Mouse (Mus musculus) retina, postnatal 7 days (tissue): ENCODE results near the gene A730071L15Rik.

Source experiments
- DNase-seq: peaks from one replicate; pipeline ENCODE4 v3.0.0-alpha.2; 2012; ENCODE audit warnings: low read depth, low spot score

Gene A730071L15Rik

DNA sequence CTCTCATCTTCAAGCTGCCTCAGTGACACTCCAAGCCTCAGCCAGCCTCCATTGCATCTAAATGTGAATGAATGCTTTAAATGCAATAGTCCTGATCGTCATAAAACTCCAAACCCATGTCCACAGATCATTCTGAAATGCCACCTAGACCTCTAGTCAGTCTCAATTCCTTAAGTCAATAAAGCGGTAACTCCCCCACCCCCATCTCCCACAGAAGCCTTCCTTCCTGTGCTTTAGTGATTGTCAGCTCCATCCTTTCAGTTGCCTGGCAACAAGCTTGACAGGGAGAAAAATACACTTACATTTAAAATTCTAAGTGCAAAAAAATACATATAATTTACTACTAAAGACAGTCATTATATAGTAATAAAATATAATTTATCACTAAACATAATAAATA is 16.6 kb upstream of the A730071L15Rik start:
- no peak for DNase-seq

DNA sequence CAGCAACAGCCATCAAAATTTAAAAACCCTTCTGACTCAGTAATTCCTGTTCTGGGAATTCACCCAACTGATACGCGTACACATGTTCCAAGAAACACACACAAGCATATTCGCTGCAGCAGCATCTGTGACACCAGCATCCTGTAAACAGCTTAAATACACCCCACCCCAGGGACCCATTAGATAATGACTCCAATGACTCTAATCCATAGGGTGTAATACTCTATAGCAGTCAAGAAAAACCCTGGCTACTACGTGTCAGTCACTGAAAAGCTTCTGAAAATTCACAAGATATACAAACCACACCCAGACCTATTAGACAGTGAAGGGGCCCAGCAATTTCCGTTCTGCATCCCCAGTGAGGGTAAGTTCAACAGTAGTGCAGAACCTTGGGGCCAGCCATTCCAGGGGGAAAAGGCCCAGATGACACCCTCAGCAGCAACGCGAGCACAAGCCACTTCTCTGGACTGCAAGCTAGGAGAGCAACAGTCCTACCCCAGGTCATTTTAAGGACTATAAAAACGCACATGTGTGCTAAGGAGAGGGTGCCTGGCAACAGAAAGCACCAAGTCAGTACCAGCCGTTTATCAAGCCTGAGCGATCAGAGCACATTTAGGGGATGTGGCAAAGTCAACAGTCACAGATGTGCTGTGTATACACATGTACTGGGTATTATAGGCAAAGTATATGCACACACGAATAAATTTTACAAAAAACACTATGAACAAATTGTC is 15.5 kb upstream of the A730071L15Rik start:
- DNase-seq, result no peak

GRCm38 (mm10) chr11:6187399-6187798 is 12.4 kb upstream of the A730071L15Rik start:
- DNase-seq, result no peak

GRCm38 (mm10) chr11:6187878-6188277 is 12.0 kb upstream of the A730071L15Rik start:
- peak; percentile 88 for DNase-seq

DNA sequence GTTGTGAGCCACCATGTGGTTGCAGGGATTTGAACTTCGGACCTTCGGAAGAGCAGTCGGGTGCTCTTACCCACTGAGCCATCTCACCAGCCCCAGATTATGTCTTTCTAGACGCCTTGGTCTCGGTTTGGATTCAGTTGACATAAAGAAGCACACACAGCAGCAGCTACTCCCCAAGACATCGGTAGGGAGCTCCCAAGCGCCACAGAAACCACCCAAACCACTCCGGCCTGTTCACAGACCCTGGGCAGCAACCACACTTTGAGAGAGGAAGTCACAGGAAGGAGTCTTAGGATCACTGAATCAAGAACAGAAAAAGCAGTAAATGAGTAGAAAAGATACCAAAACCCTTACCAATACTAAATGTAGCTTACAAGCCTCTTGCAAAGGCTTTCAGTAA is 3.0 kb upstream of the A730071L15Rik start:
- no peak for DNase-seq

- DNase-seq, result no peak
These were observed 1.4 kb upstream of the A730071L15Rik start for GRCm38 (mm10) chr11:6198449-6198848.

DNA sequence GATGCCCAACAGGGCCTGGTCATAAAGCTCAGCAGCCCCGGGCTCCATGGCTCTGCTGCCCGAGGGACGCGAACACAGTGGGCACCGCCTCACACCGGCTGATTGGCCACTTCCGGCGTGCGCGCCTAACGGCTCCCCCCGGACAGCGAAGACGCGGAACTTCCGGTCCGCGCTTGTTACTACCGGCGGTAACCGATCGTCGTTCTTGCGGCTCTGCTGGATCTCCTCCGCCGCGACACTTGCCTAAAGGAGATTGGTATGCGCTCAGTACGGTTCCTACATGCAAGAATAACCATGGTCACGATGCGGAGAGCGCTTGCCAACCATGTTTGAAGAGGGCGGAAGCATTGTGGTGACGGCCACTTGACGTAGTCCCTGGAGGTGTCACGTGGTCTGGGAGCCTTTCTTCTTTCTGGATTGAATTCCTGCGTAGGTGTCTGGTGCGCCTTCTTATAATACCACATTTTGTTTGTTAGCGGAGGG is 299 bp downstream of the A730071L15Rik start, which contains the start of gene Nudcd3:
Gene Nudcd3 (minus strand): TSS at position 329 of the 483 bp plus-strand sequence.
- DNase-seq, result peak; percentile 79

- DNase-seq, result no peak
These were observed 741 bp downstream of the A730071L15Rik start for GRCm38 (mm10) chr11:6200570-6200969.

DNA sequence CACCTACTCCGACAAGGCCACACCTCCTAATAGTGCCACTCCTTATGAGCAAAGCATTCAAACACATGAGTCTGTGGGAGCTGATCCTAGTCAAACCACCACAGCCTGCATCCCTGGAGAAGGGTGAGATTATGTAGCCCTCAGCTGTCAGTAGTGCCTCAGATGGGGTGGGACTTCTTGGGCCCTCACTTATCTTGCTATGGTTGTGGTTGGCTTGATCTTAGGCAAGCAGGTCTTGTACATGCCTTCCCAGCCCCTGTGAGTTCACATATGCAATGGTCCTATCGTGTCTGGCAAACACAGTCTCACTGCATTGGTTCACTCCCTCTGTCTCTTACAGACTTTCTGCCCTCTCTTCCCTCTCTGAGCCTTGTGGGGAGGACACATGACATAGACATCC is 7.3 kb downstream of the A730071L15Rik start:
- DNase-seq, result no peak

DNA sequence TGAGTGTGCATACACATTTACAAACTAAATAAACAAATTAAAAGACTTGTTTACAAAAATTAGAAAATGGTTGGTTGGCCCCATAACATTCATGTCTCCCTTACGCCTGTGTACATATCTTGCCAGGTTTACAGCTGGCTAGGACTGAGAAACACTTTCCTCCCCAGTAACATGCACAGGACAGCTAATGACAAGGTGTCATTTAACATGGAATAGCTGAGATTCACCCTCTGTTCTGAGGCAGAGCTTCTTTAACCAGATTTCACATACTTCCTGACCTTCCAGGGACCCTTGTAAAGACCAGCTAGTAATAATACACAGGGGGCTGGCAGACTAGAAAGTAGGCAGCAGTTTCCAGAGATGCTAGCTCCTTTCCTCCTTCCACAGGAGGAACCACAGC is 8.3 kb downstream of the A730071L15Rik start:
- no peak for DNase-seq

- DNase-seq, result no peak
These were observed 17.0 kb downstream of the A730071L15Rik start for GRCm38 (mm10) chr11:6216834-6217233.

GRCm38 (mm10) chr11:6218189-6218896 is 18.5 kb downstream of the A730071L15Rik start:
- no peak for DNase-seq

GRCm38 (mm10) chr11:6219967-6220366 is 20.1 kb downstream of the A730071L15Rik start:
- no peak for DNase-seq

DNA sequence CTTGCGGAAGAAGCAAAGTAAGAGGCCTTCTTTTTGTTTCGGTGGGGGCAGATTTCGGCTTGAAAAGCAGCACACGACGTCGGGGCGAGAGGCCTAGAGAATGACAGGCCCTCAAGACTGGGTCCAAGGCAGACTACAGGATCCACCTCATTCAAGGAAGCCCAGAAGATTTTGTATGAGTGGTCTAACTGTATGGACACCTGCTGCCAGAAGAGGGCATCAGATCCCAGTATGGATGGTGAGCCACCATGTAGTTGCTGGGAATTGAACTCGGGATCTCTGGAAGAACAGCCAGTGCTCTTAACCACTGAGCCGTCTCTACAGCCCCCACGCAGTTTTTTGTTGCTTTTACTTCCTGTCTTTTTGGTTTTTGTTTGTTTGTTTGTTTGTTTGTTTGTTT is 22.4 kb downstream of the A730071L15Rik start:
- DNase-seq, result no peak

GRCm38 (mm10) chr11:6224541-6225229 is 24.9 kb downstream of the A730071L15Rik start:
- no peak for DNase-seq

DNA sequence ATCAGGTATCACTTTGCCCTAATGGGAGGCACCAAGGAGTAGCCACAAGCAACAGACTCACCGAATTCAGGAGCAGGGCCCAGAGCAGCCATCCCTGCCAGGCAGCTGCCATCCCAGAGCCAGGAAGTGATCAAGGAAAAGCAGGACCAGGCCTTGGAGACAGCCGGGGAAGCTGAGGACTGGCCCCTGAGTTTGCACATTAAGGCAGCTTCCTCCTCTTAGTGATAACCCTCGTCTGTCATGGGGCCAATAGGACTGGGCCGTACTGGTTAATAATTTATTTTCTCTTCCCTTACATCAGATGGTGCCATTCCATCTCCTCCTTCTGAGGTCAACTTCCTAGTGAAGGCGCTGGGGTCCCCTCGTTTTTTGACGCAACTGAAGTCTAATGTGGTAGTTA is 30.2 kb downstream of the A730071L15Rik start, which contains the start of gene Npc1l1:
Gene Npc1l1 (minus strand): TSS at position 132 of the 400 bp plus-strand sequence.
- no peak for DNase-seq

- DNase-seq, result no peak
These were observed 33.2 kb downstream of the A730071L15Rik start for GRCm38 (mm10) chr11:6233025-6233424.

- no peak for DNase-seq
These were observed 44.9 kb downstream of the A730071L15Rik start for GRCm38 (mm10) chr11:6244707-6245106.
